Mouse (Mus musculus) heart, adult 2 months (tissue): Measurements from ENCODE around the gene Dcun1d3.

Source experiments
- CTCF ChIP-seq: fragments of 200-600 bp; IDR thresholded peaks from 2 replicates; pipeline ENCODE4 v1.8.1; 2022; ENCODE audit warnings: antibody characterized with exemption, mild to moderate bottlenecking, moderate library complexity
- EP300 ChIP-seq: fragments of 200-500 bp; IDR thresholded peaks from 2 replicates; pipeline ENCODE4 v1.6.1; 2011; ENCODE audit warnings: low read depth, low read length, control low read depth; ENCODE audit not compliant: insufficient read depth

GRCm38 (mm10) chr7:119936321-119936720, 40.2 kb upstream of the Dcun1d3 start:
- TF ChIP-seq EP300 (no peak), CTCF (no peak)
